Mouse (Mus musculus) lung, embryonic 16.5 days (tissue): ENCODE measurements around the gene Kat6b. TPM values are rescaled to one million over a fixed set of nuclear protein-coding genes. Genes with fewer than 3 reads are reported as not detected.
"Not testable (repeated sequence)": the region's sequence is repeated elsewhere in the genome, so short reads cannot be mapped to it uniquely, and the experiment has no call there.

ENCODE experiments used
- ATAC-seq: fragments of 200-750 bp; cut with Nextera tagmentation; 2 replicates; pipeline ENCODE4 v1.8.0; 2017; ENCODE audit warnings: low read depth, mild to moderate bottlenecking, moderate library complexity
- H3K27ac ChIP-seq: fragments of 300-500 bp; sonication (generic); 2 replicates; pipeline ENCODE4 v1.5.1; 2014; ENCODE audit warnings: mild to moderate bottlenecking, control low read depth, low read length
- H3K27me3 ChIP-seq: fragments of 300-500 bp; sonication (generic); 2 replicates; pipeline ENCODE4 v1.6.1; 2014; ENCODE audit warnings: low read depth, low read length, mixed read lengths; ENCODE audit not compliant: control insufficient read depth, insufficient read depth
- H3K36me3 ChIP-seq: fragments of 300-500 bp; sonication (generic); 2 replicates; pipeline ENCODE4 v1.6.1; 2014; ENCODE audit warnings: low read length; ENCODE audit not compliant: control insufficient read depth, insufficient read depth
- H3K4me1 ChIP-seq: fragments of 300-500 bp; sonication (generic); replicated peaks from 2 replicates; pipeline ENCODE4 v1.6.1; 2014; ENCODE audit warnings: low read length, mixed read lengths; ENCODE audit not compliant: control insufficient read depth, insufficient read depth
- H3K4me2 ChIP-seq: fragments of 300-500 bp; sonication (generic); 2 replicates; pipeline ENCODE4 v1.6.1; 2014; ENCODE audit warnings: low read depth, low read length, control low read depth
- H3K4me3 ChIP-seq: fragments of 300-500 bp; sonication (generic); 2 replicates; pipeline ENCODE4 v1.5.1; 2014; ENCODE audit warnings: mild to moderate bottlenecking, low read length, control low read depth
- H3K9ac ChIP-seq: fragments of 300-500 bp; sonication (generic); 2 replicates; pipeline ENCODE4 v1.6.1; 2014; ENCODE audit warnings: low read length, control low read depth
- H3K9me3 ChIP-seq: fragments of 300-500 bp; sonication (generic); 2 replicates; pipeline ENCODE4 v1.6.1; 2016; ENCODE audit warnings: low read length; ENCODE audit not compliant: control insufficient read depth
- WGBS: fragments of 180-500 bp; shearing (Covaris S2); extraction: QIAGEN DNeasy Blood & Tissue Kit; methylation state at CpG from one replicate; pipeline ENCODE4 v1.1.7; 2014; 5-methylcytosine and 5-hydroxymethylcytosine counted together
- polyA plus RNA-seq: library from polyadenylated mRNA; unstranded; fragments of >200 nt; fragmentation: Nextera tagmentation; extraction: Ambion mirVana; gene quantifications from 2 replicates; pipeline ENCODE4 v1.2.1, GENCODE M21; 2015

Kat6b gene
- polyA plus RNA-seq, 1 experiment from 2014 or later: 10.5 TPM

DNA sequence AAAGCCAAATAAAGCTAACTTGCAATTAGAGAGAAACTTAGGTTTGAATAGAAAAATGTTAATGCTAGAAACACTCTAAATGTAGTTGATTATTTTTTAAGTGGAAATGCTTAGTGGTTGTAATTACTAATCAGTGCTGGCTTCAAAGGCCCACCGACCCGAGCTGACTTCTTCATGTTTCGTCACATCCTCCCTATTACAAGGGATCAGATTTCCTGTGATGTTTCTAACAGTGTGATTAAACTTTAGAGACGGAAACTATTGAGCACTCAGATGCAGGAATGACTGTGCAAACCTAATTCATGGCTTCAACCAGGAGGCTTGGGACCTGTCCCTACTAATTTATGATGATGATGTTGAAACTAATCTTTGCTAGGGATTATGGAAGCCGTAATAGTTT, 25.8 kb downstream of the Kat6b start:
- no peak for ATAC-seq
- Histone ChIP-seq H3K36me3 (no peaks in the 10 kb centered on the region), H3K4me3 (no peak overlapping the region), H3K9ac (no peak overlapping the region), H3K27me3 (no peaks in the 10 kb centered on the region), H3K4me1 (no peaks in the 10 kb centered on the region), H3K9me3 (no peaks in the 10 kb centered on the region), H3K4me2 (no peak overlapping the region), H3K27ac (no peak overlapping the region)
- 70% methylated on average over 5 of the region's 5 CpGs for WGBS

DNA sequence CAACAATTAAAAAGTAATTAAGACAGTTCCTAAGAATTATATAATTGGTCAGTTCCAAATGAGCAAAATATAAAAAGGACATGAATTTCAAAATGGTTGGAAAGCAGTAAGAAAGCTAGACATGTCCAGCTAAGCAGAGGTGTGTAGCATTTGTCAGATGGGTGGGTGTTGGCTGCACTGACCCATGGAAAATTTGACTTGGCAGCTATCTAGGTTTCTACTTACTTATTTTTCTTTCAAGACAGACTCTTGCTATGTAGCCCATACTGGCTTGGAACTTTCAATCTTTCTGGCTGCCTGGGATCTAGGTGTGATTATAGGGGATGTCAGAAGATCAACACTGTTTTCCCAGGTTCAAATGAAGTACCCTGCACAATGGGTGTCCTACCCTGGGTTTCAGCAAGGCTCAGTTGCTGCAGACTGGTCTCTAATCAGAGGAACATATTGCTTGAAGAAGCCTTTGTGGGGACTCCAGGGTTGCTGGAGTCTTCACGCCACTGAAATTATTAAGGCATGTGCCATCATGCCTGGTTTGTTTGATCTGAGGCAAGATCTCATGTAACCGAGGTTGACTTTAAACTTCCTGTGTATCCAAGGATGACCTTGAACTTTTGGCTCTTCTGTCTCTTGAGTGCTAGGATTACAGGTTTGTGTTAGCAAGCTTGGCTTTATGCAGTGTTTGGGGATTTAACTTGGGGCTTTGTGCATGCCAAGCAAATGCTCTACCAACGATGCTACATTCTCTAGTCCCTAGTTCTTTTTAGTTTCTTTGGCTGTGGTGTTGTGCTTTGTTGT, 28.1 kb downstream of the Kat6b start:
- WGBS: 55% methylated on average over 3 of the region's 3 CpGs
- no peak for ATAC-seq
- Histone ChIP-seq H3K4me1 (no peaks in the 10 kb centered on the region), H3K9me3 (no peaks in the 10 kb centered on the region), H3K4me2 (no peak overlapping the region), H3K27me3 (no peaks in the 10 kb centered on the region), H3K4me3 (no peak overlapping the region), H3K36me3 (no peaks in the 10 kb centered on the region), H3K9ac (no peak overlapping the region), H3K27ac (no peak overlapping the region)

DNA sequence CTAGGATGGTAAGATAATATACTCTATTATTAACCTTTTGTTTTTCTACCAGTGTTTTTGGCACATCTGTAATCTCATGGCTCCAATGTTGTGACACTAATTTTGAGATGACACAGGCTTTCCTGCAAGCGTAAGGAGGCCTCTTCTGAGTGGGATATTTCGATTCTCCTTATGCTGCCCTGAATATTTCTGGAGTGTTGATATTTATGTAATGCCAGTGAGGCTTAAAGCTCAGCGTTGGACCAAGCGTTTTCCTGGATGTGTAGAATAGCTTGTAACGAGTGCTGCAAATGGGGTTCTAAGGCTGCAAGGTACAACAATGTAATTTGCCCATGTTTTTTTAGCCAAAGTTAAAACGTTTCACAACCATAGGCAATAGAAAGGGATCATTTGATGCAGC, 30.2 kb downstream of the Kat6b start:
- Histone ChIP-seq H3K4me2 (no peak overlapping the region), H3K9ac (no peak overlapping the region), H3K36me3 (no peaks in the 10 kb centered on the region), H3K4me1 (no peaks in the 10 kb centered on the region), H3K9me3 (no peaks in the 10 kb centered on the region), H3K4me3 (no peak overlapping the region), H3K27ac (no peak overlapping the region), H3K27me3 (no peaks in the 10 kb centered on the region)
- ATAC-seq: no peak
- 85% methylated on average over 6 of the region's 6 CpGs for WGBS

DNA sequence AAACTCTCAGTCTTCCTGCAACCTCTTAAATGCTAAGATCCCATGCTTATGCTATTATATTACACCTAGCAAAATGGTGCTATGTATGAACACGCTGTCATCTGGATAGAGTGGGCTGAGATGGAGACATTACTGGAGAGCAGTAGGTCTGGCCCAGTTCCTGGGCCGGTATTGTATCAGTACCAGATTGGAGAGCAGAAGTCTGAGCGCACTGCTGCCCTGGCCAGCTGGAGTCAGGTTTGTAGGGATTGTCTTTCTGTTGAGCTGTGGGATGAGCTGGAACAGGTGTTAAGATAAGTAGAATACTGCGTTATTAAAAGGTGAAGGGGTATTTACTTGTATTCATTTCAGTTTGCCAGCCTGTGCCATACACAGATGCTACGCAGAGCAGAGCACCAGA, 34.3 kb downstream of the Kat6b start:
- no peak for ATAC-seq
- Histone ChIP-seq H3K9ac (no peak overlapping the region), H3K27me3 (no peaks in the 10 kb centered on the region), H3K27ac (no peak overlapping the region), H3K36me3 (peaks cover 11% of the 10 kb centered on the region), H3K4me2 (no peak overlapping the region), H3K4me3 (no peak overlapping the region), H3K9me3 (no peaks in the 10 kb centered on the region), H3K4me1 (no peaks in the 10 kb centered on the region)
- 91% methylated on average over 5 of the region's 5 CpGs for WGBS

DNA sequence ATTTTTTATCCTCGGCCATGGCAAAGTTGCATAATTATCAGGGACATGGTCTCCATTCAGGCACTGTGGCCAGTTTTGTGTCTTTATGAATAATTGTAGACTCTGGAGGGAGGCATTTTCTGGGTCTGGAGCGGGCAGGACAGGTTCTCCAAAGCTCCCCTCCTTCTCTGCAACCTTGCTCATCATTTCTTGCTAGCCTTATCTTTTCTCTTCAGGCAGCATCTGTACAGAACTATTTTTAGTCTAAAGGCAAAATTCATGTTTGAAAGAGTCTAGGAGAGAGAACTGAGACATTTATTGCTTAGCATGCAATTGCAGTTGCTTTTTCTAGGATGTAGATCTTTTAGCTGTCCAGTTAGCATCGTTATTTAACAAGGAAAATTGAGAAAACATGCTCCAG, 38.1 kb downstream of the Kat6b start:
- no peak overlapping the region for H3K4me3 ChIP-seq
- H3K4me1 ChIP-seq: peaks cover 19% of the 10 kb centered on the region
- H3K36me3 ChIP-seq: peaks cover 11% of the 10 kb centered on the region
- no peak for ATAC-seq
- no peaks in the 10 kb centered on the region for H3K27me3 ChIP-seq
- H3K4me2 ChIP-seq: no peak overlapping the region
- no peak overlapping the region for H3K27ac ChIP-seq
- no peaks in the 10 kb centered on the region for H3K9me3 ChIP-seq
- H3K9ac ChIP-seq: no peak overlapping the region
- WGBS: 80% methylated on average over 3 of the region's 3 CpGs

DNA sequence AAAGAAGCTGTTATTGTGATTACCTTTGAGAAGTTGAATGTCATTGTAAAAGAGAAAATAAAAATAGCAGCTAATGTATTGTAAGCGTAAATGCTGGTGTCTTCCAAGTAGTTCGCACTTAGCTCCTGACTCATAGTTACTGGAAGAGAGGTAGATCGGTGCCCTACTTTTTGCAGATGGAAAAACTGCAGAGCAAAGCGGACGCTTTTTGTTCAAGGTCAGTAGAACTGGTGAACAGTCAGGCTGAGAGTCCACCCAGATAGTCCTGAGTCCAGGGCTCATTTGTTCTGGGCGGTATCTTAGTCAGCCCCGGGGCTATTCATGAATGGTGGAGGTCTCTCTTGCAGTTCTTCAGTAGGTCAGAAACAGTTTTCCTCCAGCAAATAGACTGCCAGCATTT, 39.3 kb downstream of the Kat6b start:
- WGBS: 91% methylated on average over 7 of the region's 7 CpGs
- H3K4me3 ChIP-seq: no peak overlapping the region
- no peak overlapping the region for H3K27ac ChIP-seq
- H3K4me2 ChIP-seq: no peak overlapping the region
- ATAC-seq: no peak
- no peak overlapping the region for H3K9ac ChIP-seq
- H3K27me3 ChIP-seq: no peaks in the 10 kb centered on the region
- peaks cover 11% of the 10 kb centered on the region for H3K36me3 ChIP-seq
- peaks cover 22% of the 10 kb centered on the region for H3K4me1 ChIP-seq
- no peaks in the 10 kb centered on the region for H3K9me3 ChIP-seq

DNA sequence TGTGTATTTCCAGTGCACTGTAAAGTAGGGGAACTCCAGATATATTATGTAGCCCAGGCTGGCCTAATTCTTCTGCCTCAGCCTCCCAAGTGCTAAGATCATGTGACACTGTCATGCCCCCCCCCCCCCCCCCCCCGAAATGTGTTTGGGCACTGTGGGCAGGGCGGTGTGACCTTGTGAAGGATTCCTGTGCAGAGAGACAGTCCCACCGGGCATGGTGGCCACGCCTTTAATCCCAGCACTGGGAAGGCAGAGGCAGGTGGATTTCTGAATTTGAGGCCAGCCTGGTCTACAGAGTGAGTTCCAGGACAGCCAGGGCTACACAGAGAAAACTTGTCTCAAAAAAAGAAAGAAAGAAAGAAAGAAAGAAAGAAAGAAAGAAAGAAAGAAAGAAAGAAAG, 40.3 kb downstream of the Kat6b start:
- not testable (repeated sequence) for H3K27me3 ChIP-seq, H3K9ac ChIP-seq, H3K4me2 ChIP-seq, H3K4me3 ChIP-seq, ATAC-seq, H3K9me3 ChIP-seq, H3K27ac ChIP-seq
- Histone ChIP-seq H3K4me1 (peaks cover 22% of the 10 kb centered on the region), H3K36me3 (peaks cover 11% of the 10 kb centered on the region)
- WGBS: 80% methylated on average over 4 of the region's 4 CpGs

DNA sequence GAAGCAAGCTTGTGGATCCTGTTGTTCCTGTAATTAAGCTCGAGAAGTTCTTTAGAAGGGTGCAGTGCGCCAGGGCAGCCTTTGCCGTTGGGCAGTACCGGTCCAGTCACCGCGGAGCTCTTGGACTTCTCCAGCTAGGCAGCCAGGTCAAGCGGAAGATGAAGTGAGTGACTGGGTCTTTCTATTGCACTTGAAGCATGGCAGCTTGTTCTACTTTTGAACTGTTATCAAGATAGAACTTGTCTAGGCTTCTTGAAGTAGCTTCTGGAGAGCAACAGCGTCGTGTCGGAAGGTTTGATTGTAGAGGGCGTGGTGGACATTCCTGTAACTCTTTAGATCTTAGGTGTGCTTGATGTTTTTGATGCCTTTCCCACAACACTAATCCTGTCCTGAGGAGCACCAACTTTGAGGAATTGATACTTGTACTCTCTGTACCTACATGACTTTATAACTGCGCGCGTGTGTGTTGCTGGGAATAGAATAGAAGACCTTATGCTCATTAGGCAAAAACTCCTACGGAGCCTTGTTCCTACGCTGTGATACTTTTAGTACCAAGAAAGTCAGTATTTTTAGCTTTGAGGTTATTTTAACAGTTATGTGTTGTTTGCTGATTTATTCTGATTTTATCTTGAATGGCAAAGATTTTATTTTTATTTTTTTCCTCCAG, 41.2 kb downstream of the Kat6b start:
- Histone ChIP-seq H3K4me3 (no peak overlapping the region), H3K27ac (no peak overlapping the region), H3K9me3 (no peaks in the 10 kb centered on the region), H3K27me3 (no peaks in the 10 kb centered on the region), H3K36me3 (peaks cover 4% of the 10 kb centered on the region), H3K9ac (no peak overlapping the region), H3K4me1 (peaks cover 22% of the 10 kb centered on the region), H3K4me2 (no peak overlapping the region)
- ATAC-seq: no peak
- WGBS: 65% methylated on average over 16 of the region's 16 CpGs

DNA sequence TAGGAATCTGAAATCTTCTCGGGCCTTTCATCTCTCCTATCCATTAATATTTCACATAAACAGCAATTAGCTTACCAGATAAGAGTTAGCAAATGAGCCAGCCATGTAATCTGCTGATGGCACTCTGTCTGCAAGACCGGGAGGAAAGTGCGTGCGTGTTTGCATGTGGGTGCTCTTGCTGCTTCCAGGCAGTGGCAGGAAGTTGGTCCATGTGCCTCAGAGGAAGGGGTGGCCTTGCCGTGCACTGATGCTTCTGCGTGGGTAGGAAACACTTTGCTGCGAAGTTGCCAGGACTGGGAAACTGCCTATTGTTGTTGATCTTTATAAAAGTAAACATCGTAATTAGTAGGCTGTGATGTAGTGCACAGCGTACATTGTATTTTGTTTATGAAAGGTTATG, 42.0 kb downstream of the Kat6b start:
- Histone ChIP-seq H3K4me2 (peak overlapping the region; percentile 33; the same call in 1 of the 2 replicates), H3K27ac (peak overlapping the region; percentile 18), H3K27me3 (no peaks in the 10 kb centered on the region), H3K4me1 (peaks cover 22% of the 10 kb centered on the region), H3K4me3 (no peak overlapping the region), H3K9ac (no peak overlapping the region), H3K9me3 (no peaks in the 10 kb centered on the region), H3K36me3 (0 out of 2 replicates have a peak, but pooled peaks cover 2% of the 10 kb centered on the region)
- 32% methylated on average over 9 of the region's 9 CpGs for WGBS
- ATAC-seq: peak; percentile 55; the same call in 1 of the 2 replicates
